8 mouse cellular contexts compared by ENCODE assay signal in the genomic region with DNA sequence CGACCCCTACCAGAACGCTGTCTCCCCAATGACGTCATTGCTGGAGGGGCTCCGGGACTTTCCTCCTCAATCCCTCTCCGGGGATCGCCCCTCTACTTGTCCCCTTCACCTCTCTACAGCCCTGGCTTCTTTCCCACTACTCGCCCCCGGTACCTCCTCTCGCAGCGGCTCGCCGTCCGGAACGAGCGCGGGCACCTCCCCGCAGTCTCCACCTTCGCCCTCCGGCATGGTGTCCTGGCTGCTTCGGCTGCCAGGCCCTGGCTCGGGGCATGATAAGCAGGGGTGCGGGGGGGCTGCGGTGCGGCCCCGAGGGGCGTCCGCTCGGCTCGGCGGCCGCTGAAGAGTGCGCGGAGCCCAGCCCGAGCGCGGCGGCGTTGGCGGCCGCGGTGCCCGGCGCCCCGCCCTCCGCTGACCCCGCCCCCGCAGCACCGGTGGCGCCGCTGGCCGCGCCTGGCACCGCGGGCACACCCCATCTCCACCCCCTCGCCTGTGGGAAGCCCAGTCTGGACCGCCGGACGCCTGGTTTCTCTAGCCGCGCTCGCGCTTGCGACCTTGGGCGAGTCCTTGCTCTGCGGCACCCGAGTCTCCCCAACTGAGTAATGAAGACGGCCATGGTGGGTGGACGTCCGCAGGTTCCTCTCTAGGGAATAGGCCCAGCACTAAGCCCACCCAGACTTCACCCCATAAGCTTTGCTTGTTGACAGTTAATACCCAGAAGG. TPM values are rescaled to one million over a fixed set of nuclear protein-coding genes. Genes with fewer than 3 reads are reported as not detected.
A peak's percentile ranks its signal among the peaks of the same experiment; 100 is the strongest.
DNase-seq lines count a peak whose midpoint lies in the region; ATAC-seq and TF ChIP-seq lines count a peak whose summit lies in the region.

A gene (minus strand): TSS at position 387 of the 719 bp plus-strand sequence.

- H3K27me3 ChIP-seq in liver, postnatal 0 days (ENCODE audit: insufficient read depth, low read length): peaks cover 58% of the 10 kb centered on the region
- peaks cover 55% of the 10 kb centered on the region for H3K27me3 ChIP-seq in stomach, embryonic 16.5 days (ENCODE audit: control insufficient read depth, insufficient read depth, low read length)

- H3K4me2 ChIP-seq in liver, postnatal 0 days (ENCODE audit: low read depth, low read length): peak within 1 kb of the TSS; percentile 91
- H3K4me2 ChIP-seq in stomach, embryonic 16.5 days (ENCODE audit: low read depth, low read length): peak within 1 kb of the TSS; percentile 83

- H3K27ac ChIP-seq in liver, postnatal 0 days (ENCODE audit: low read depth): no peak within 1 kb of the TSS
- H3K27ac ChIP-seq in stomach, embryonic 16.5 days (ENCODE audit: low read length): no peak within 1 kb of the TSS

- no peak for TF ChIP-seq EP300 in liver, postnatal 0 days (IDR thresholded peaks at IDR 0.05; ENCODE audit: low read depth)

- no peak for TF ChIP-seq CTCF in liver, postnatal 0 days (IDR thresholded peaks at IDR 0.05; ENCODE audit: low read depth)

- no peak within 1 kb of the TSS; the same call in 1 of the 2 replicates for H3K9ac ChIP-seq in liver, postnatal 0 days (replicated peaks)
- peak within 1 kb of the TSS; percentile 67 for H3K9ac ChIP-seq in stomach, embryonic 16.5 days (ENCODE audit: low read length)

- no peaks in the 10 kb centered on the region for H3K36me3 ChIP-seq in liver, postnatal 0 days (replicated peaks; ENCODE audit: insufficient read depth, low read length)
- no peaks in the 10 kb centered on the region for H3K36me3 ChIP-seq in stomach, embryonic 16.5 days (ENCODE audit: control insufficient read depth, insufficient read depth, low read length)

- peaks cover 25% of the 10 kb centered on the region for H3K4me1 ChIP-seq in liver, postnatal 0 days (ENCODE audit: insufficient read depth)
- H3K4me1 ChIP-seq in stomach, embryonic 16.5 days (ENCODE audit: control insufficient read depth, insufficient read depth, low read length): peaks cover 20% of the 10 kb centered on the region

- peak within 1 kb of the TSS; percentile 56 for H3K4me3 ChIP-seq in liver, postnatal 0 days (ENCODE audit: low read depth, low read length)
- H3K4me3 ChIP-seq in stomach, embryonic 16.5 days (replicated peaks; ENCODE audit: low read length): peak within 1 kb of the TSS; percentile 53

- WGBS in liver, postnatal 0 days (ENCODE audit: insufficient replicate concordance): 2% methylated on average over 61 of the region's 69 CpGs
- WGBS in stomach, embryonic 16.5 days: under 1% methylated on average over 68 of the region's 69 CpGs

- DNase-seq in retina, postnatal 1 day: peak; percentile 56
- DNase-seq in retina, embryonic 14.5 days (ENCODE audit: low spot score): no peak
- peak; percentile 72 for DNase-seq in cerebellum, adult 11 months
- peak; percentile 60 to 82 for DNase-seq in kidney, postnatal 25 days
- peak; percentile 59 for DNase-seq in liver, postnatal 0 days
- no peak for DNase-seq in embryo, embryonic 11 days

- H3K9me3 ChIP-seq in liver, postnatal 0 days (ENCODE audit: low read length): no peaks in the 10 kb centered on the region
- H3K9me3 ChIP-seq in stomach, embryonic 16.5 days (replicated peaks; ENCODE audit: control insufficient read depth, low read length): no peaks in the 10 kb centered on the region

- peak; percentile 17; the same call in 1 of the 2 replicates for ATAC-seq in granulocyte monocyte progenitor cell, adult 5-6 weeks (replicated peaks; ENCODE audit: poor library complexity, severe bottlenecking)
- ATAC-seq in liver, postnatal 0 days: no peak
- no peak for ATAC-seq in stomach, embryonic 16.5 days (ENCODE audit: insufficient read depth, low FRiP score)

RNA-seq across cellular contexts. Expression of the gene that starts here (rescaled TPM):
- total RNA-seq in granulocyte monocyte progenitor cell, adult 5-6 weeks (2014; fragmentation: Nextera tagmentation): 5.1 TPM in 1 of 2 replicates, not detected in the other
- 0.62 TPM in 1 of 2 replicates, not detected in the other for total RNA-seq in granulocyte monocyte progenitor cell, adult 5-6 weeks (2017)
- polyA plus RNA-seq in liver, postnatal 0 days (2015; fragmentation: Nextera tagmentation; extraction: Ambion mirVana): 0.79 and 0.96 TPM in 2 replicates
- 4.9 and 6.8 TPM in 2 replicates for polyA plus RNA-seq in stomach, embryonic 16.5 days (2015; fragmentation: Nextera tagmentation; extraction: Ambion mirVana)

Comparison
In these comparisons a context has a peak if more than half of its experiments do, and no peak if none do; other contexts are left out.
1. DNase-seq: peak in retina, postnatal 1 day (single experiment), cerebellum, adult 11 months (single experiment) and kidney, postnatal 25 days (2 of 2); none in retina, embryonic 14.5 days (single experiment) and embryo, embryonic 11 days (single experiment).
2. Peak in DNase-seq, H3K4me3 ChIP-seq and H3K4me2 ChIP-seq in liver, postnatal 0 days; RNA of the gene not detected or under 1 TPM.